Mouse (Mus musculus): ENCODE results near the gene Hoxd11.

- TF ChIP-seq CTCF (conservative IDR thresholded peaks at IDR 0.05; ENCODE audit: low read length): no peak
- TF ChIP-seq NANOG (IDR thresholded peaks at IDR 0.05; ENCODE audit: borderline replicate concordance, low read length): no peak
- TF ChIP-seq POU5F1 (IDR thresholded peaks at IDR 0.05; ENCODE audit: borderline replicate concordance, low read length): no peak
Measured at GRCm38 (mm10) chr2:74667191-74667841, 12.0 kb upstream of the Hoxd11 start.

All from E14TG2a.4 (cell line).